Mouse (Mus musculus): ENCODE results near the gene Sirt1. TPM values are rescaled to one million over a fixed set of nuclear protein-coding genes. Genes with fewer than 3 reads are reported as not detected.
"Not testable (repeated sequence)": the region's sequence is repeated elsewhere in the genome, so short reads cannot be mapped to it uniquely, and the experiment has no call there.

Gene Sirt1
- polyA plus RNA-seq, 1 experiment, result 10.5 TPM

GRCm38 (mm10) chr10:63421739-63422735 is 40.5 kb upstream of the Sirt1 start, which contains the start of gene Gm7075:
TSS of gene Gm7075 (minus strand) at chr10:63421789.
- TF ChIP-seq POLR2A (IDR thresholded peaks at IDR 0.05; ENCODE audit: extremely low read depth, insufficient read depth, low read length), result no peak
- peak; percentile 43 for TF ChIP-seq CTCF (IDR thresholded peaks at IDR 0.05; ENCODE audit: extremely low read depth, insufficient read depth, low read length)
- no peaks in the 10 kb centered on the region for H3K4me1 ChIP-seq (ENCODE audit: control insufficient read depth, insufficient read depth, low read length)
- no peak within 1 kb of the TSS for H3K27ac ChIP-seq (ENCODE audit: insufficient read depth, low read length)
- no peak within 1 kb of the TSS for H3K4me3 ChIP-seq (ENCODE audit: insufficient read depth, low read length)

DNA sequence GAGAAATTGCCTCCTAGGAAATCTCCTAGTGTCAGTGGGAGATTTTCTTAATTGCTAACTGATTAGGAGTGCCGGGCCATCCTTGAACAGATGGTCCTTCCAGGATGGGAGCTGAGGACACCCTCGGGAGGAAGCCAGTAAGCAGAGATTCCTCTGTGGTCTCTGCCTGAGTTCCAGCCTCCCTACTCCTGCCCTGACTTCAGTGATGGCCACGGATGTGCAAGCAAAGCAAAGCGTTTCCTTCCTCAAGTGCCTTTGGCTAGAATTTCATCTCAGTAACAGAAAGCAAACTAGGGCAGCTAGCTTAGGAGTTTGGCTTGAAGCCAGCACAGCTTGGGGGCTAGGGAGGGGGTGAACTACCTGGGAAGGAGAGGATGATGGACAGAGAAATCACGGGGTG is 35.6 kb upstream of the Sirt1 start:
- H3K27ac ChIP-seq (ENCODE audit: insufficient read depth, low read length), result no peak overlapping the region
- TF ChIP-seq POLR2A (IDR thresholded peaks at IDR 0.05; ENCODE audit: extremely low read depth, insufficient read depth, low read length) (no peak), CTCF (IDR thresholded peaks at IDR 0.05; ENCODE audit: extremely low read depth, insufficient read depth, low read length) (no peak)
- no peaks in the 10 kb centered on the region for H3K4me1 ChIP-seq (ENCODE audit: control insufficient read depth, insufficient read depth, low read length)
- H3K4me3 ChIP-seq (ENCODE audit: insufficient read depth, low read length), result no peak overlapping the region

GRCm38 (mm10) chr10:63415850-63416249 is 34.3 kb upstream of the Sirt1 start:
- Histone ChIP-seq H3K27ac (ENCODE audit: insufficient read depth, low read length) (no peak overlapping the region), H3K4me3 (ENCODE audit: insufficient read depth, low read length) (no peak overlapping the region), H3K4me1 (ENCODE audit: control insufficient read depth, insufficient read depth, low read length) (no peaks in the 10 kb centered on the region)
- TF ChIP-seq CTCF (IDR thresholded peaks at IDR 0.05; ENCODE audit: extremely low read depth, insufficient read depth, low read length) (no peak), POLR2A (IDR thresholded peaks at IDR 0.05; ENCODE audit: extremely low read depth, insufficient read depth, low read length) (no peak)

- no peaks in the 10 kb centered on the region for H3K4me1 ChIP-seq (ENCODE audit: control insufficient read depth, insufficient read depth, low read length)
- TF ChIP-seq POLR2A (IDR thresholded peaks at IDR 0.05; ENCODE audit: extremely low read depth, insufficient read depth, low read length) (no peak), CTCF (IDR thresholded peaks at IDR 0.05; ENCODE audit: extremely low read depth, insufficient read depth, low read length) (no peak)
- no peak overlapping the region for H3K27ac ChIP-seq (ENCODE audit: insufficient read depth, low read length)
- no peak overlapping the region for H3K4me3 ChIP-seq (ENCODE audit: insufficient read depth, low read length)
These were observed 33.8 kb upstream of the Sirt1 start for GRCm38 (mm10) chr10:63415287-63415686.

- TF ChIP-seq POLR2A (IDR thresholded peaks at IDR 0.05; ENCODE audit: extremely low read depth, insufficient read depth, low read length) (no peak), CTCF (IDR thresholded peaks at IDR 0.05; ENCODE audit: extremely low read depth, insufficient read depth, low read length) (no peak)
- no peak overlapping the region for H3K27ac ChIP-seq (ENCODE audit: insufficient read depth, low read length)
- H3K4me1 ChIP-seq (ENCODE audit: control insufficient read depth, insufficient read depth, low read length), result no peaks in the 10 kb centered on the region
- H3K4me3 ChIP-seq (ENCODE audit: insufficient read depth, low read length), result no peak overlapping the region
These were observed 31.3 kb upstream of the Sirt1 start for GRCm38 (mm10) chr10:63412756-63413155.

DNA sequence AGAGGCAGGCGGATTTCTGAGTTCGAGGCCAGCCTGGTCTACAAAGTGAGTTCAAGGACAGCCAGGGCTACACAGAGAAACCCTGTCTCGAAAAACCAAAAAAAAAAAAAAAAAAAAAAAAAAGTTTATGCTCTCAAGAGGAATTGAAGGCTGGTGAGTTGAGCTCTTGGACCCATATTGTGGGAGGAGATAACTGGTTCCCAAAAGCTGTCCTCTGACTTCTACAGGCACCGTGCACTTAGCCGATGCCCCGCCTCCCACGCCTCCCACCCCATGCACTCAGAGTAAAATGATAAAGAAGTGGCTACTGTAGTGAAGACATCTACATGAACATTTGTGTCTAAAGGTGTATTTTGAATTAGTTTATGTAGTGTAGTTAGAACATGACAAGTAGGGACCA is 30.2 kb upstream of the Sirt1 start:
- H3K4me3 ChIP-seq (ENCODE audit: insufficient read depth, low read length); H3K4me1 ChIP-seq (ENCODE audit: control insufficient read depth, insufficient read depth, low read length); H3K27ac ChIP-seq (ENCODE audit: insufficient read depth, low read length): not testable (repeated sequence)

DNA sequence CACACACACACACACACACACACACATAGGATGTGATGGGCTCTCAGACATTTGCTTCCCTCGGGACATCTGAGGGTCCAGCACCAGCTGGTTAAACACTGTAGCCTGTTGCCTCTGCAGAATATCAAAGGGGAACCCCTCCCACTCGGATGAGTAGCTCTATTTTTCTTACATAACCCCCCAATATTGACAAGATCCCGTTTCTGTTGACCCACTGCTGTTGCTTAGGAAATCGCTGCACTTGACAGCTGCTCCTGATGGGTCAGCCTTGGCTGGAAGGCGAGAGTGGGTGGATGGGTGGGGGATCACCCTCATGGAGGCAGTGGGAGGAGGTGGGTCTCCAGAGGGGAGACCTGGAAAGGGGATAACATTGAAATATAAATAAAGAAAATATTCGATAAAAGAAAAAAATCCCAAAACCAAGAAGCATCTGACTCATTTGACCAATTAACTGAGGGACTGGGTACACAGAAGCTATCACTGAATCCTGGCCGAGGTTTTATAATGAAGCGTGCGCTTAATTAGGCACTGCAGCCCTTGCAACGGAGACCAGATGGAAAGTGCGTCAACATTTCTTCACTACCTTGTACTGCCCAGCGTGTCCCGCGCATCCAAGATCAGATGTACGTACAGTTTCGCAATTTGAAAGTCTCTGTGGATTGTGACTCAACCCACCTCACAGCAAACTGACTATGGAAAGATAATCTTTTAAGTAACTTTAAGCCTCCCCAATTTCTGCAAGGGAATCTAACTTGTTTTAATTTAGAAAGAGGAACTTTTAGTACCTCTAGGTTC is 28.9 kb upstream of the Sirt1 start:
- peak overlapping the region; percentile 24; the same call in 1 of the 2 replicates for H3K4me3 ChIP-seq (ENCODE audit: insufficient read depth, low read length)
- TF ChIP-seq CTCF (IDR thresholded peaks at IDR 0.05; ENCODE audit: extremely low read depth, insufficient read depth, low read length), result no peak
- TF ChIP-seq POLR2A (IDR thresholded peaks at IDR 0.05; ENCODE audit: extremely low read depth, insufficient read depth, low read length), result no peak

DNA sequence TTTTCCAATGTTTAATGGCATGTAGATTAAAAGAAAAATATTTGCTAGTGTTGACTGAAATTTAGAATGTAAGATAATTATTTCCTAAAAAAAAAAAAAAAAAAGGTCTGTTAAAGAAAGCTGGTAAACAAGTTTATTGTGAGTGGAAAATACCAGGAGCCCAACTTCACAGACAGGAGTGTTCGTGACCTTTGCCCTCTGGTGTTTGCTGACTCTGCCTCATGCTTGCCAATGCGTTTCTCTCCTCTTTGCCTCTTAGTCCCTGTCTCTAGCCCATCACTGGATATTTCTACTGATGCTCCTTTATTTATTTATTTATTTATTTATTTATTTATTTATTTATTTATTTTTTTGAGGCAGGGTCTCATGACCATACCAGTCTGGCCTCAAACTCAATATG is 22.1 kb upstream of the Sirt1 start:
- H3K4me3 ChIP-seq (ENCODE audit: insufficient read depth, low read length), result no peak overlapping the region
- no peak for TF ChIP-seq POLR2A (IDR thresholded peaks at IDR 0.05; ENCODE audit: extremely low read depth, insufficient read depth, low read length)
- no peak for TF ChIP-seq CTCF (IDR thresholded peaks at IDR 0.05; ENCODE audit: extremely low read depth, insufficient read depth, low read length)
- no peak overlapping the region for H3K27ac ChIP-seq (ENCODE audit: insufficient read depth, low read length)
- no peaks in the 10 kb centered on the region for H3K4me1 ChIP-seq (ENCODE audit: control insufficient read depth, insufficient read depth, low read length)

More for the DNA sequence above, 28.9 kb upstream of the Sirt1 start:
- no peak overlapping the region for H3K27ac ChIP-seq (ENCODE audit: insufficient read depth, low read length)
- no peaks in the 10 kb centered on the region for H3K4me1 ChIP-seq (ENCODE audit: control insufficient read depth, insufficient read depth, low read length)

DNA sequence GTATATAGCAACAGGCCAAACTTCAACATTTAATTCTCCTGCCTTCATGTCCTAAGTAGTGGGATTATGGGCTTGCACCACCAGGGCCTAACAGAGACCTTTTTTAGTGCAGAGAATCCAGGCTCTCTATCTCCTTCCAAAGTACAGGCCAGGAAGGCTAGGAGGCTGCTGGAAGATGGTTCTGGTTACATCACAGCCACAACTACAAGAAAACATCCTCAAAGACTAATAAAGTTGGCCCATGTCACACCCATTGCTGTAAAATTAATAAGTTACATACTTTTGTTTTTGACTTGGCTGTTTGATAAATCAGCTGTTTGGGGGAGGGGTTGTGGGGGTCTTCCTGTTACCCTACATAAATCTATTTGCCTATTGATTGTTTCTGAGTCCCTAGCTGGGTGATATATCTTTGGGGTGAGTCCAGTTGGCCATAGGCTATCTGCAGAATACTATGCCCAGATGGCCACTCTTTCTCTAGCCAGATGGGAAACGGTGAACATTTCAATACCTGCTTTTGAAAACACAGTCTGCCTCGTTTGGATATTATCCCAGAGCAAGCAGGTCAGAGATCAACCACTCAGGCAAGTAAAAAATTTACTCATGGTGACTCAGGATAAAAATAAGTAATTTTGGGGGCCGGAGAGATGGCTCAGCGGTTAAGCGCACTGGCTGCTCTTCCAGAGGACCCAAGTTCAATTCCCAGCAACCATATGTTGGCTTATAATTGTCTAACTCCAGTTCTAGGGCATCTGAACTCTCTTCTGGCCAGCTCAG is 21.4 kb upstream of the Sirt1 start:
- no peaks in the 10 kb centered on the region for H3K4me1 ChIP-seq (ENCODE audit: control insufficient read depth, insufficient read depth, low read length)
- no peak overlapping the region for H3K4me3 ChIP-seq (ENCODE audit: insufficient read depth, low read length)
- H3K27ac ChIP-seq (ENCODE audit: insufficient read depth, low read length), result no peak overlapping the region
- TF ChIP-seq CTCF (IDR thresholded peaks at IDR 0.05; ENCODE audit: extremely low read depth, insufficient read depth, low read length) (no peak), POLR2A (IDR thresholded peaks at IDR 0.05; ENCODE audit: extremely low read depth, insufficient read depth, low read length) (no peak)

Measured in cortical plate, adult 2 months (tissue).